Mouse (Mus musculus): ENCODE measurements at regions not wholly inside any gene's neighbourhood (a gene's known extent, or its start where the extent isn't known, plus 50 kb on each side); places are given as distances from the start of the nearest gene placed in this dataset.
"Not testable (repeated sequence)": the region's sequence is repeated elsewhere in the genome, so short reads cannot be mapped to it uniquely, and the experiment has no call there.

DNA sequence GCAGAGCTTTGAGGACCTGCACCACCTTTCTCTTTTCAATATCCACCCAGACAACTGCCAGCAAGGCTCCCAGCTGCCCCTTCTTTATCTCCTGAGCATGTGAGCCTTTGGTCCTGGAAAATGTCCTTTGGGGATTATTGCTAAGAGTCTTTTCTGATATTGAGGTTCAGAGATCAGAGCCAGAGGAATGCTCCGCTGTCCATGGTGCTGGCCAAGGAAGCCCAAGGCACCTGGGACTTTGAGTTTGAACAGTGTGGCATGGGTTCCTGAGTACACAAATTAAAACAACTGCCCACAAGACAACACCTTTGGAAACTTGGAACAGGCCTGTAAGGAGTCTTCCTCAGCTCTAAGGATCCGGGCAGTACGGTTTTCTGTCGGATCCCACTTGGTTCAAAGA, 52.6 kb upstream of the Slc28a3 start:
- peak; percentile 20 for DNase-seq (ENCODE audit: inconsistent ontology term)

DNA sequence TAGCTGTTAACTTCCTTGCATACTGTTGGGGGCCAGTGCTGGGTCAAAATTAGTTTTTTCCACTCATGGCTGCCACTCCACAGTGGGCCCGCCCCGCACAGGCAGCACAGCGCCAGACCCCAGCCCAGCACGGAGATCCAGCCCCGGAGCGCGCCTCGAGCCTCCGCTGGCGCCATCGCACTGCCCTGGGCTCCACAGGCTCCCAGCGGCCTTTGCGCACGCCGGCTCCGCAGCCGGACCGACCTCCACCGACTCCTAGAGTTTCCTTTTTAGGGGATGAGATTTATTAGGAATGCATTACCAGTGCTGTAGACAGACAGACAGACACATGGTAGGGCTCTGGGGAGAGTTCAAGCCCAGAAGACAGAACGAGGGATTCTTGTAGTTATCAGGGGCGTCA, 58.0 kb upstream of the Slc28a3 start:
- no peak for DNase-seq (ENCODE audit: inconsistent ontology term)

DNA sequence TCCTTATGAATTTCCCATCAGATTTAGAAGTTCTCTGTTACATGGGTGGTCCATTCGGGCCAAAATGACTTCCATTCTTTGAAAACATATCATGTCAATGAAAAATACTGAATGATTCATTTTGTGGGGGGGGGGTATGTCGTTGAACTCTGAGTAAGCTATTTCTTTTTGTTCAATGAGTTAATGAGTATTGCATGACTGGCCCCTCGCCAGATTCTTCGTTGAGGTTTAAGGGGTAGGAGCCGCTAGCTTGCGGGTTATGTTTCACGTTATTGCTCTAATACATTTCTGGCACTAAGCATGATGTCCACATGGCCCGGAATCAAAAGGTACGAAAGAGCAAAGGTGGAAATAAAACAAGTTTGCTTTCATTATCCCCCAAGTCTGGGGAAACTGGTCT, 59.5 kb upstream of the Slc28a3 start:
- peak; percentile 61 for DNase-seq (ENCODE audit: inconsistent ontology term)

DNA sequence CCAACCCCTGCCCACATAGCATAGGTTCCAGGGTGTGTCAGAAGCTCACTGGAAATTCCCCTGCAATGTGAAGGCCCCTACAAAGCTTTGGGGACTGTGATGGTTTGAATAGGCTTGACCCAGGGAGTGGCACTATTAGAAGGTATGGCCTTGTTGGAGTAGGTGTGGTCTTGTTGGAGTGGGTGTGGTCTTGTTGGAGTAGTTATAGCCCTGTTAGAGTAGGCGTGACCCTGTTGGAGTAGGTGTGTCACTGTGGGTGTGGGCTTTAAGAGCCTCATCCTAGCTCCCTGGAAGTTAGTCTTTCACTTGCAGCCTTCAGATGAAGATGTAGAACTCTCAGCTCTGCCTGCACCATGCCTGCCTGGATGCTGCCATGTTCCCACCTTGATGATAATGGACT, 64.9 kb upstream of the Slc28a3 start:
- DNase-seq (ENCODE audit: inconsistent ontology term) = not testable (repeated sequence)

DNA sequence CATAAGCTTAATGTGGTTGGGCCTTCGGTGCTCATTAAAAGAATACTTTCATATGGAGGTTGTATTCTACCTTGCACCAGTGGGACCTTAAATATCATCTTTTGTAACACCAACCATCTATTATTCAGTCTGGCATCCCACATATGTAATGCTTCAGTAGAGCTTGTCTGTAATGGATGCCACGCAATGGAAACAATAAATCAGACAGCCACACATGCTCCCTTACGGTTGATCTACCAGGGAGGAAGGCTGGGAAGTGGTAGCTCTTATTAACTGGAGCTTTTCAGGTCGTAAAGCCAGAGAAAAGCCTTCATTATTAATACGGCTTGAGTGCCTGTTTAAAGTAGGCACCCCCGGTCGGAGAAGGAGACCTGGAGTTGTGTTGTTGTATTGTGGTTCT, 66.8 kb upstream of the Slc28a3 start:
- no peak for DNase-seq (ENCODE audit: inconsistent ontology term)

DNA sequence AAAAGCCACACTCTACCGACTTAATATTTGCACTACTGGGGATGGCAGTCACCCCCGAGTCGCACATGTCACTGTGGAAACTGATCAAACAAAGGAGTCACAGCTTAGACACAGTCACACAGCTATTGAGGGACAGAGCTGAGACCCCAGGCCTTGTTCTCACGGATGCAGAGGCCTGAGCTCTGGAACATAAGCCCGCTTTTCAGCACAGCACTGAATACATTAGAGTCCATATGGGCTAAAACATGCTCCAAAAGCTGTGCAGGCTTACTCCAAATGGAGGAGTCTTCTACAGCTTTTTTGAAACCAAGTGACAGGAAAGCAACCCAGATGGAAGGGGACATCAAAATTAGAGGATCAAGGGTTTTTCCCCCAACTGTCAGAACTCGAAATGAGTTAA, 69.0 kb upstream of the Slc28a3 start:
- DNase-seq (ENCODE audit: inconsistent ontology term) = no peak

DNA sequence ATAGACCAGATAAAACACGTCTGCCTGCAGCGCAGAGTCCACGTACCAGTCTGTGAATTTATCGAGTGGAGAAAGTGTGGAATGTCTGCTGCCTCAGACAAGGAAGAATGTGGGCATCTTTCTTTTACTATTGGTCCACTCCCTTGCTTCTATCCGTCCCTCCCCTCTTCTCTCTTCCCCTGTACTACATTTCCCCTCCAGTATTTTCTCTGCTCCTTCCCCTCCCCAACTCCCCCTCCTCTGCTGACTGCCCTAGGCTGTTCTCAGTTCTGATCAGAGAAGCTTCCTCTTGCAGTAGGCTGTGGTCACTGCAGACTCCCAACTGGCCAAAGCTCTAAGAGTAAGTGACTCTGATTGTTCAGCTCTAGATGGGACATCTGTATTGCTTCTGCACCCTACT, 76.1 kb upstream of the Slc28a3 start:
- no peak for DNase-seq (ENCODE audit: inconsistent ontology term)

DNA sequence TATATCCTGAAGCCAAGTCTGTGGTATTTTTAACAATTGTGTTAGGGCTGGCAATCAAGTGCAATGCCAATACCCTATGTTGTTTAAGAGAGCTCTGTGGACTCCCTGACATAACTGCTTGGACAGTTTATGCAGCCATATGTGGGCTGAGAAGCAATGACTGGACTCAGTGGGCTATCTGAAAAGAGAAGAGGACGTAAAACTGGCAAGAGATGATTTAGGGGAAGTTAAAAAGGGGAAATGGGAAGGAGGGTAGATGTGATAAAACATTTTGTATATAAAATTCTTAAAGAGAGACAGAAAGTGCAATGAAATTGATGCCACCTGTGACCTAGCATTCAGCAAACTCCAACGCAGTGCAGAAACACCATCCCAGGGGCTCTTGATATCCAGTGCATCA, 76.9 kb upstream of the Slc28a3 start:
- no peak for DNase-seq (ENCODE audit: inconsistent ontology term)

DNA sequence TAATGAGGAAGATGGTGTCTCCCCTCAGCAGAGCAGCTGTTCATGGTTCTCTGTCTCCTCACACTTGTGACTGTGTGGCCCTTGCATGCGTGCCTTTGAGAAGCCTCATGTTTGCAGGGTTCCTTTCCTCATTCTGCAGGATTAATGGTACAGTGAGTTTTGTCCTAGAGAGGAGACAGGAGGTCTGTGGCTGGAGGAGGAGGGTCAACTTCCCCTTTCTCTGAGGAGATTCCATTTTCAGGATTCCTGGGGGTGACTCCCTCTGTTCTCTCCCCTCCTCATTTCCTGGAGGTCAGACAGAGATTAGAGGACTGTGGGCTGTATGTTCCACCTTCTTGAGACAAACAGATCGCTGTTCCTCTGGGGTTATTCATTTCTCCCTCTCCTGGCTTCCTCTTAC, 77.6 kb upstream of the Slc28a3 start:
- DNase-seq (ENCODE audit: inconsistent ontology term) = no peak

DNA sequence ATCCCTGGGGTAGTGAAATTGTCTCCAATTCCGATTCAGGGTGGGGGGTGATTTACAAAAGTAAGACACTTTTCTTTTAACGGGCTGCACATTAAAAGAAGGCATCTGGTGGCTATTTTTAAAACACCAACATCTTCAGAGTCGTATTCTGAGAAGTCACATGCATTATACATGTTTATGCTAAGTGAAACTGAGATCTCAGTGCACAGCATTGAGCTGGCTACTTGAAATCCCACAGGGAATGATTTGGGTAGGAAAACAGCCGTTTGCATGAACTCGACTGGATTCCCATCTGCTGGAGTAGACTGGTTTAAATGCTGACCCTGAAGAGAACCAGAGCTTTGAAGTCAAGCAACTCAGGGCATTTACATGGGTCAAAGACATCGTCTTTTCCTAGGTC, 84.0 kb upstream of the Slc28a3 start:
- no peak for DNase-seq (ENCODE audit: inconsistent ontology term)

DNA sequence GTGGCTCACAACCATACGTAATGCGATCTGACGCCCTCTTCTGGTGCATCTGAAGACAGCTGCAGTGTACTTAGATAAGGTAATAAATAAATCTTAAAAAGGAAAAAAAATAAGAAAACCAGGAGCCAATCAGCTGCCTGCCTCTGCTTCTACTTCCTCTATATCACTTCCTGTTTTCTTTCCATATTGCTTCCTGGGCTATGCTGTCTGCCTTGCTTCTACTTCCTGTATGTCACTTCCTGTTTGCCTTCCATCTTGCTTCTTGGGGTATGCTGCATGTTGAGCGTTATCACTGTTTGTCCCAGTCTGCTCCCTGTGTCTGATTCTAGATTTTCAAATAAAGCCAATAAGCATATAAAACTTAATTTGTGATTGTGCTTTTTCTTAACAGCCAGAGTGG, 85.3 kb upstream of the Slc28a3 start:
- DNase-seq (ENCODE audit: inconsistent ontology term) = no peak

DNA sequence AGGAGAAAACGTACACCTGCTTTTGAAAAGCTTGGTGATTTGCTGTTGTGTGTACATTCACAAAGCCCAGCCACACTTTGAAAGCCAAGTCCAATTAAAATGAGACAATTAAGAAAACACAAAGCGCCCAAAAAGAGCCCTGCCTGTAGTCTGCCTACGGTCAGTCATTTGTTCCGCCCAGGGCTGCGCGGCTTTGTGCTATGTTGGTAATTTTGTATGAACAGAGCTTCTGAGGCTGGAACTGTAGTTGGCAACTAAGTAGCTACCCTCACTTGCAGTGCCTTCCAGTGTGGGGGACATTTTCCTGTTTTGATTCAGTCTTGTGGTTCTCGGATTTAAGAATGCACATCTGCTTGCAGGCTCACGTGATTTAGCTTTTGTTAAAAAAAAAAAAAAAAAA, 89.3 kb upstream of the Slc28a3 start:
- peak; percentile 5 for DNase-seq (ENCODE audit: inconsistent ontology term)

DNA sequence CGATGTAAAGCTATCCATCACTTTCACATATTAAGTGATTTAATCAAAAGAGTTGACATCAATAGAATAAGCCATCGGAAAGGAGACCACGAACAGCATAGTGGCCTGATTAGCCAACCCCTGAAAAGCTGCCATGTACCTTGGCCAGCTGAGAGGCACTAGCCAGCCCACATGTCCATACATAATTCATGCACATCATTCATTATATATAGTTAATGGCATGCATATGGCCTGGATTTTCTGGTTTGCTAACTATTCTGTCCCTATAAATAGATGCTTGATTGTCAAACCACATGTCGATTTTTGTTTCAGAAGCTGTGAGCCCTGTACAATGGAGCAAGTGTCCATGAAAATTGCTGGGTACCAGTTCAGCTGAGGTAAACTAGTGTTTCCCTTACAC, 93.5 kb upstream of the Slc28a3 start:
- no peak for DNase-seq (ENCODE audit: inconsistent ontology term)

DNA sequence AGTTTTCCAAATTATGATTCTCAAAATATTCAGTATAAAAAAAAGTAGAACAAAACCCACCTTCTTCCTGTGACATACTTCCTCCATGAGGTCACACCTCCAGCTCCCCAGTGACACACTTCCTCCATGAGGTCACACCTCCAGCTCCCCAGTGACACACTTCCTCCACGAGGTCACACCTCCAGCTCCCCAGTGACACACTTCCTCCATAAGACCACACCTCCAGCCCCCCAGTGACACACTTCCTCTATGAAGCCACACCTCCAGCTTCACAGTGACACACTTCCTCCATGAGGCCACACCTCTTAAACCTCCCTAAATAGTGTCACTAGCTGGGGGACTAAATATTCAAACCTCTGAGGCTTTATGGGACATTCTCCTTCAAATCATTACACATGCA, 89.8 kb upstream of the Ntrk2 start:
- DNase-seq (ENCODE audit: inconsistent ontology term) = no peak

DNA sequence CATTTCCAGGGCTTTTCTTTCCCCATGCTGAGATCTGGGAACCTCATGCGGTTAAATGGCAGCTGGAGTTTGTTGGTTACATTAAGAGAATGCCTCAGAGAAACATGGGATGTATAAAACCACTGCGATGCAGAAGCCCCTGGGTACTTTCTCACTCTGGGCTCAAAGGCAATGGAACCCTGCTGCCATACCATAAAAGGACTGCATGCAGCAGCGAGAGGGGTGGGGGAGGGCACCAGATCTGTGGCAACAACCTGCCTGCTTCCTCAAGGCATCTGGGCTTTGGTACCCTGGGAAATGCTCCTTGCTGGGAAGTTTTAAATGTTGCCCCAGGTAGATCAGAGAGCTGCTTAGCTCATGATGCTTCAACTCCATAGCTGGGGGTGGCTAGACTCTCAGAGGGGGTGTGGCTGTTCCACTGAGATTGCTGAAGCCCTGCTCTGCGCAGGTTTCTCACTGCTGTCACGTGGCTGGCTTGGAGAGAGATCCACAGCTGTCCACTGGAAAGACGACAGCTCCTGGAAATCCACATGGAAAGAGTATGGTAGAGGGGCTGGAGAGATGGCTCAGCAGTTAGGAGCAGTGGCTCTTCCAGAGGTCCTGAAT, 75.8 kb upstream of the Ntrk2 start:
- DNase-seq (ENCODE audit: inconsistent ontology term) = no peak

DNA sequence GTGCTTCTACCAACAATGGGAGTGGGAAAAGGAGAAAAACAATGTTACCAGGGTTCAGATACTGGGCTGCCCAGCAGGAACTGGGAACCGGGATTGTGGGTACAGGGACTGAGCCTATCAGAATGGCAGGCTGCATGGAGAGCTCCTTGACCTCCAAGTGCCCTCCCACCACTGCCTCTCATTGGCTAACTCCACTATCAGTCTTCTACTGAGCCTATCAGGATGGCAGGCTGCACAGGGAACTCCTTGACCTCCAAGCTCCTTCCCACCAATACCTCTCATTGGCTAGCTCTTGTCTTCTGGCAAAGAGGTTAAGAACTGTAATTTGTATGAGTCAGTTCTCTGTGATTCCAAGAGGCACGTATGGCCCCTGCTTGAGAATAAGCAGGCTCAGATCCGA, 73.6 kb upstream of the Ntrk2 start:
- no peak for DNase-seq (ENCODE audit: inconsistent ontology term)

DNA sequence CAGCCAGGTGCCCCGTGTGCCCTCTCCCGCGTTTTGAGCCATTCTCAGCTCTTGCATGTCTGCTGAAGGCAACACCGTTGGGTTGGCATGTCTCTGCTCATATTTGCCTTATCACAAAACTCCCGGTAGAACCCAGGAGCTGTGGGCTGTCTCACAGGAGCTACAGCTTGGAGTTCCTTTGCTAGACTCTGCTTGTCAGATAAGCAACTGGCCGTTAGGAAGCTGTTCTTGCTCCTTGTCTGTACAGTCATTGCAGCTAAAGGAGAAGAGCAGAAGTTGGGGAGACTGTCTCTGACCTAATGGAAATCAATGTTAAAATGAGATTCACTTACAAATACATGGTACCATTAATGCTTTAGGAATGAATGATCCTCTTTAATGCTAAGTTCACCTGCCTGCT, 72.8 kb upstream of the Ntrk2 start:
- DNase-seq (ENCODE audit: inconsistent ontology term) = no peak

DNA sequence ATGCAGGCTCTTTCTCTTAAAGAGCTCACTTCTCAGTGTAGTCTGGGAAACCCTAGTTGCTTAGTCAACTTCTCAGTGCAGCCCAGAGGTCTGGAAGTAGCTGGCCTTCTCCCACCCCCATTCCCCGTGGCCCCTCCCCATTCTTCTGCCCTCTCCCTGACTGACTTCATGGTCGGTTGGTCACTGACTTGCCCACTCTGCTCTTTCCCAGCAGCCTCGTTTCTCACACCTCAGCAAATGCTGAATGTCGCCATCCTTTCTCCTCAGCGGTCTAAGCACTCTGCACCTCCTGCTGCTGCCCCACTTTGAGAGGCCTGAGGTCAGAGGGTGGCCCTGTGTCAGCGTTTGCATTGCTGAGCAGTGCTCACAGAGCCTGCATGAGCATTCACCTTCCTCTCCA, 70.8 kb upstream of the Ntrk2 start:
- no peak for DNase-seq (ENCODE audit: inconsistent ontology term)

DNA sequence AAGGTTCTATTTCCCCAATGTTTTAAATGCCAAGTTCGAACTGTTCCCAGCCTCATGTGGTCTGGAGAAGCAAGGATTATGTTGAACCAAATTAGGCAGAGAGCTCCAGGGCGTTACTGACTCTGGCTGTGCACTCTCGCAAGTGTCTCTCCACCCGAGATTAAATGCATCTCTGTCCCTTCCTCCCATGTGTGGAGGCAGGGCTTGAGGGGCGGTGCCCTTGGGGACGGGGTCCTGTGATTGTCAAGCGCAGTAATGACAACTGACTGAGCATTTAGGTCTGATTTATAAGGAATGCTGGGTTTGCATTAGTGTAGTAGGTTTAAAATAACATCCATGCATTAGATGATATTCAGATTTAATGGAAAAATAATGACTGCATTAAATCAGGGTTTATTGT, 65.6 kb upstream of the Ntrk2 start:
- DNase-seq (ENCODE audit: inconsistent ontology term) = no peak

DNA sequence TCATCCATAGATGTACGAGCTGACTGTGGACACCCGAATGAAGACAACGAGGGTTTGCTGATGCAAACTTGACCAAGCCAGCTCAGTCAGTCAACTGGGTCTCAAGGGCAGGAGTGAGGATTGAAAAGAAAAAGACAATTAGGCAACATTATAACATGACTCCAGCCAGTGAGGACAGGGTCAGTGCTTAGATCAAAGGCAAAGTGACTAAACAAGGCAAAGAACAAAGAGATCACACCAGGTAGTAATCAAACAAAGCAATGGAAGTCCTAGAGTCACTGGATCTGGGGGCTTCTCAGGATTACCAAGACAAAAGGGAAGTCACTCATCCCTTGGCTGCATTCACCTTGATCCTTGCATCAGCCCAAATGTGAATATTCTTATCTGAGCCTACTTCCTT, 60.3 kb upstream of the Ntrk2 start:
- DNase-seq (ENCODE audit: inconsistent ontology term) = no peak

DNA sequence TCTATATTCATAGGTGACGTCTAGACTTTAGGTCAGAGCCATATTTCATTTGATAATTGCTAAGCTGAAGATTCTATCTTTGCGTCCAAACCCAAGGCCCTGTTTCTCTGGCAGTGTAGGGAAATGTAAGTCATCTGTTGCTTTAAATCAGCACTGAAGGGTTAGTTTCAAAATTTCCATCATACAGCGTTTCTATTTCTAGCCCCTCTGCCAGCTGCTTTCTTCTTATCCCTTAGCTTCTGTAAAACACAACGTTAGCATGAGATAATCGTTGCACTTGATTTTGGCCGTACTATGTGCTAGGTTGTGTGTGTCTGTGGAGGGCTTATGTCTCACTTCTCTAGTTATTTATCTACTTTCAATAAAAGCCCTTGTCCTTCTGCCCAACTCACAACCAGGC, 58.7 kb upstream of the Ntrk2 start:
- DNase-seq (ENCODE audit: inconsistent ontology term) = no peak

DNA sequence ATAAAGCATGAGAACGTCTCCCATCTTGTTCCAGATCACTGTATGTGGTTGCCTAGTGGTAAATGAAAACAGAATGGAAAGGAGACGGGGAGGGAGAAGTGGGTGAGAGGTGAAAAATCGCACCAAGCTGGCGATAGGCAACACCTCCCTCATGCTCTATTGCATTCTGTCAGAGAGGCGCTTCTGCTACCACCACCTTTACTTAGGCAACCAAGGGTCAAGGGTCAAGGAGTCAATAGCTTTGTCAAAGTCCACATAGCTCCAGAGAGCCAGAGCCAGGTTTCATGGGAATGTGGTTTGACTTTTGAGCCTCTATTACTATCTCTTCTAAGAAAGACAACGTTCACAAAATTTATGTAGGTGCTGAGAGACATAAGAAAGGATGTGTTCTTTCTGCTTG, 50.2 kb upstream of the Ntrk2 start:
- no peak for DNase-seq (ENCODE audit: inconsistent ontology term)
